Mouse (Mus musculus) forebrain, embryonic 11.5 days (tissue): ENCODE data around the gene Sh3bp5l. TPM values are rescaled to one million over a fixed set of nuclear protein-coding genes. Genes with fewer than 3 reads are reported as not detected.
"Not testable (repeated sequence)": the region's sequence is repeated elsewhere in the genome, so short reads cannot be mapped to it uniquely, and the experiment has no call there.

Experiments used
- ATAC-seq: fragments of 200-750 bp; cut with Nextera tagmentation; replicated peaks from 2 replicates; pipeline ENCODE4 v1.8.0; 2017; ENCODE audit warnings: moderate TSS enrichment; ENCODE audit not compliant: low FRiP score
- DNase-seq: peaks from one replicate; pipeline ENCODE4 v3.0.0-alpha.2; 2017; ENCODE audit warnings: low spot score
- H3K27ac ChIP-seq: fragments of 300-500 bp; sonication (generic); 2 replicates; pipeline ENCODE4 v1.5.1; 2014; ENCODE audit warnings: low read depth, low read length
- H3K27me3 ChIP-seq: fragments of 300-500 bp; sonication (generic); 2 replicates; pipeline ENCODE4 v1.6.1; 2014; ENCODE audit warnings: mild to moderate bottlenecking, low read length, mixed read lengths; ENCODE audit not compliant: control insufficient read depth, insufficient read depth
- H3K36me3 ChIP-seq: fragments of 300-500 bp; sonication (generic); 2 replicates; pipeline ENCODE4 v1.6.1; 2014; ENCODE audit warnings: mild to moderate bottlenecking, low read length, moderate library complexity, mixed read lengths; ENCODE audit not compliant: control insufficient read depth, insufficient read depth
- H3K4me1 ChIP-seq: fragments of 300-500 bp; sonication (generic); replicated peaks from 2 replicates; pipeline ENCODE4 v1.6.1; 2014; ENCODE audit warnings: low read length, mixed read lengths; ENCODE audit not compliant: control insufficient read depth, insufficient read depth
- H3K4me2 ChIP-seq: fragments of 300-500 bp; sonication (generic); 2 replicates; pipeline ENCODE4 v1.6.1; 2014; ENCODE audit warnings: low read depth, mild to moderate bottlenecking, low read length, moderate library complexity, mixed read lengths; ENCODE audit not compliant: severe bottlenecking
- H3K4me3 ChIP-seq: fragments of 300-500 bp; sonication (generic); 2 replicates; pipeline ENCODE4 v1.5.1; 2014; ENCODE audit warnings: low read depth, low read length
- H3K9ac ChIP-seq: fragments of 300-500 bp; sonication (generic); 2 replicates; pipeline ENCODE4 v1.6.1; 2014; ENCODE audit warnings: low read length
- H3K9me3 ChIP-seq: fragments of 300-500 bp; sonication (generic); 2 replicates; pipeline ENCODE4 v1.6.1; 2016; ENCODE audit warnings: low read length, mixed read lengths; ENCODE audit not compliant: control insufficient read depth
- whole genome bisulfite sequencing: fragments of 180-500 bp; shearing (Covaris S2); extraction: QIAGEN DNeasy Blood & Tissue Kit; methylation state at CpG from one replicate; pipeline ENCODE4 v1.1.7; 2014; 5-methylcytosine and 5-hydroxymethylcytosine counted together
- polyA plus RNA-seq: library from polyadenylated mRNA; unstranded; fragments of >200 nt; fragmentation: Nextera tagmentation; extraction: Ambion mirVana; gene quantifications from 2 replicates; pipeline ENCODE4 v1.2.1, GENCODE M21; 2014

Gene Sh3bp5l
- polyA plus RNA-seq, 1 experiment from 2014 or later = 36.7 TPM

GRCm38 (mm10) chr11:58353709-58354108 is 23.2 kb downstream of the Sh3bp5l start:
- no peaks in the 10 kb centered on the region for H3K36me3 ChIP-seq
- no peaks in the 10 kb centered on the region for H3K9me3 ChIP-seq
- ATAC-seq (no peak), DNase-seq (no peak)
- no peak overlapping the region for H3K27ac ChIP-seq
- H3K4me3 ChIP-seq = no peak overlapping the region
- no peaks in the 10 kb centered on the region; the same call in 1 of the 2 replicates for H3K27me3 ChIP-seq
- 83% methylated on average over 3 of the region's 3 CpGs for WGBS
- no peak overlapping the region for H3K4me2 ChIP-seq
- H3K9ac ChIP-seq = no peak overlapping the region
- H3K4me1 ChIP-seq = no peaks in the 10 kb centered on the region

GRCm38 (mm10) chr11:58354476-58354875 is 24.0 kb downstream of the Sh3bp5l start:
- ATAC-seq (no peak), DNase-seq (no peak)
- H3K9me3 ChIP-seq = no peaks in the 10 kb centered on the region
- no peaks in the 10 kb centered on the region for H3K36me3 ChIP-seq
- H3K4me2 ChIP-seq = no peak overlapping the region
- 77% methylated on average over 10 of the region's 10 CpGs for WGBS
- H3K27me3 ChIP-seq = no peaks in the 10 kb centered on the region; the same call in 1 of the 2 replicates
- no peak overlapping the region for H3K4me3 ChIP-seq
- H3K27ac ChIP-seq = no peak overlapping the region
- H3K4me1 ChIP-seq = no peaks in the 10 kb centered on the region
- no peak overlapping the region for H3K9ac ChIP-seq

GRCm38 (mm10) chr11:58354927-58355326 is 24.4 kb downstream of the Sh3bp5l start:
- Histone ChIP-seq H3K4me2 (no peak overlapping the region), H3K27ac (no peak overlapping the region), H3K4me3 (no peak overlapping the region), H3K27me3 (no peaks in the 10 kb centered on the region; the same call in 1 of the 2 replicates), H3K4me1 (no peaks in the 10 kb centered on the region), H3K9ac (no peak overlapping the region), H3K9me3 (no peaks in the 10 kb centered on the region), H3K36me3 (no peaks in the 10 kb centered on the region)
- DNase-seq = no peak
- ATAC-seq = no peak
- 89% methylated on average over 3 of the region's 3 CpGs for WGBS

GRCm38 (mm10) chr11:58357042-58357441 is 26.5 kb downstream of the Sh3bp5l start:
- no peak overlapping the region for H3K4me3 ChIP-seq
- H3K36me3 ChIP-seq = no peaks in the 10 kb centered on the region
- no peaks in the 10 kb centered on the region for H3K9me3 ChIP-seq
- no peak overlapping the region for H3K9ac ChIP-seq
- DNase-seq (no peak), ATAC-seq (no peak)
- H3K4me1 ChIP-seq = no peaks in the 10 kb centered on the region
- no peak overlapping the region for H3K27ac ChIP-seq
- H3K4me2 ChIP-seq = no peak overlapping the region
- H3K27me3 ChIP-seq = no peaks in the 10 kb centered on the region; the same call in 1 of the 2 replicates
- WGBS = 88% methylated on average over 3 of the region's 3 CpGs

- 84% methylated on average over 6 of the region's 6 CpGs for WGBS
Observed at GRCm38 (mm10) chr11:58357844-58358534, 27.5 kb downstream of the Sh3bp5l start.

GRCm38 (mm10) chr11:58362562-58362961 is 32.0 kb downstream of the Sh3bp5l start:
- H3K4me1 ChIP-seq, H3K27me3 ChIP-seq, H3K9me3 ChIP-seq, H3K36me3 ChIP-seq, H3K4me3 ChIP-seq, DNase-seq, H3K4me2 ChIP-seq, ATAC-seq, H3K9ac ChIP-seq, H3K27ac ChIP-seq: not testable (repeated sequence)
- WGBS = no CpG with 5 or more reads among the region's 6 CpGs

More at GRCm38 (mm10) chr11:58357844-58358534, 27.5 kb downstream of the Sh3bp5l start:
- H3K9me3 ChIP-seq = no peaks in the 10 kb centered on the region
- no peaks in the 10 kb centered on the region for H3K36me3 ChIP-seq
- DNase-seq = no peak
- H3K27me3 ChIP-seq = no peaks in the 10 kb centered on the region; the same call in 1 of the 2 replicates
- ATAC-seq = no peak
- H3K4me1 ChIP-seq = no peaks in the 10 kb centered on the region
- H3K4me3 ChIP-seq = no peak overlapping the region
- H3K27ac ChIP-seq = no peak overlapping the region
- no peak overlapping the region for H3K4me2 ChIP-seq
- H3K9ac ChIP-seq = no peak overlapping the region

- no peak overlapping the region for H3K9ac ChIP-seq
- no peaks in the 10 kb centered on the region for H3K27me3 ChIP-seq
- no peaks in the 10 kb centered on the region for H3K4me1 ChIP-seq
- no peaks in the 10 kb centered on the region for H3K9me3 ChIP-seq
- DNase-seq (peak; percentile 1), ATAC-seq (no peak)
- no peak overlapping the region for H3K27ac ChIP-seq
- no peak overlapping the region for H3K4me3 ChIP-seq
- H3K36me3 ChIP-seq = no peaks in the 10 kb centered on the region
- WGBS = 70% methylated on average over 3 of the region's 3 CpGs
- H3K4me2 ChIP-seq = no peak overlapping the region
Observed at GRCm38 (mm10) chr11:58364454-58364853, 33.9 kb downstream of the Sh3bp5l start.

- H3K9ac ChIP-seq, H3K9me3 ChIP-seq, H3K27me3 ChIP-seq, ATAC-seq, H3K27ac ChIP-seq, H3K4me3 ChIP-seq, DNase-seq, H3K4me1 ChIP-seq, H3K4me2 ChIP-seq, H3K36me3 ChIP-seq: not testable (repeated sequence)
- no CpG with 5 or more reads among the region's 6 CpGs for WGBS
Observed at GRCm38 (mm10) chr11:58366191-58366590, 35.7 kb downstream of the Sh3bp5l start.

- Histone ChIP-seq H3K4me1 (no peaks in the 10 kb centered on the region), H3K9me3 (no peaks in the 10 kb centered on the region), H3K27me3 (no peaks in the 10 kb centered on the region), H3K4me3 (no peak overlapping the region), H3K4me2 (no peak overlapping the region), H3K27ac (no peak overlapping the region), H3K9ac (no peak overlapping the region), H3K36me3 (no peaks in the 10 kb centered on the region)
- ATAC-seq = no peak
- 77% methylated on average over 2 of the region's 2 CpGs for WGBS
- no peak for DNase-seq
Observed at GRCm38 (mm10) chr11:58377273-58377672, 46.7 kb downstream of the Sh3bp5l start.
